Mouse (Mus musculus): Measurements from ENCODE around the gene Rnf26. TPM values are rescaled to one million over a fixed set of nuclear protein-coding genes. Genes with fewer than 3 reads are reported as not detected.

Rnf26 gene
- polyA plus RNA-seq, 1 experiment, result 28.8 TPM

DNA sequence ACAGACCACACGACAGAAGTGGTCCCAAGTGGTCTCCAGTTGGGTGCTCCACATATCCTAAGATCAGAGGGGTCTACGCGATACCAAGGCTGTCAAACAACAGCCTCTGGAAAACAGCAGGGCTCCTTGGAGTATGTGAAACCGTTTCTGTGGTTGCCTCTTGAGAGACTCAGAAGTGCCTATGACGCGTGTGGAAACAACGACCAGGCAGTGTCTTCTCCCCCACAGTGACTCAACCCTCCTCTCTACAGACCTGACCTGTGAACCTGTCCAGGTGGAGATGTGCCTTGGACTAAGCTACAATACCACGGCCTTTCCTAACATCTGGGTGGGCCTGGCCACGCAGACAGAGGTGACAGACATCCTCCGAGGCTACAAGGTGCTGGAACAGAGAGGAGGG, 7.5 kb downstream of the Rnf26 start:
- TF ChIP-seq CTCF (conservative IDR thresholded peaks at IDR 0.05; ENCODE audit: insufficient read depth, insufficient read length, low read depth, low read length) (no peak), POLR2A (IDR thresholded peaks at IDR 0.05; ENCODE audit: low read depth, low read length) (no peak)
- Histone ChIP-seq H3K4me1 (ENCODE audit: control insufficient read depth, insufficient read depth, low read length) (peaks cover 4% of the 10 kb centered on the region; the same call in 1 of the 2 replicates), H3K27me3 (replicated peaks; ENCODE audit: control insufficient read depth, insufficient read depth, low read length) (no peaks in the 10 kb centered on the region)

DNA sequence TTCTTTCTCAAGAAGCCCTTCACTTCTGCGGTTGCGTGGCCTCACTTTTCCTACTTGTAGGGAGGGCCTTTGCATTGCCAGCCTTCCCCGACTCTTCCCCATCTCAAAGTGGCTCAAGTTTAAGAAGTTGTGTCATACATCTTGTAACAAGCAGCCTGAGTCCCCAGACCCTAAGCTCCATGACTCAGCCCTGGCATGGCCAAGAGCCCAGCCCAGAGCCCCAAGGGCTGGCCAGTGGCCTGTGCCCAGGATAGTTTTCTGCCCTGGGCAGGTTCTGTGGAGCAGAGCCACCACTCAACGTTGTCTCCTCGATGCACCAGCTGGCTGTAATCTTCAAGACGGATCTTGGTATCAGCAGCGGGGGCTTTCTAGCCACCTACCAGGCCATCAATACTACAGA, 8.4 kb downstream of the Rnf26 start:
- no peaks in the 10 kb centered on the region for H3K27me3 ChIP-seq (replicated peaks; ENCODE audit: control insufficient read depth, insufficient read depth, low read length)
- no peak for TF ChIP-seq CTCF (conservative IDR thresholded peaks at IDR 0.05; ENCODE audit: insufficient read depth, insufficient read length, low read depth, low read length)
- TF ChIP-seq POLR2A (IDR thresholded peaks at IDR 0.05; ENCODE audit: low read depth, low read length), result no peak
- H3K4me1 ChIP-seq (ENCODE audit: control insufficient read depth, insufficient read depth, low read length), result peaks cover 4% of the 10 kb centered on the region; the same call in 1 of the 2 replicates
- no peaks in the 10 kb centered on the region for H3K36me3 ChIP-seq (ENCODE audit: control insufficient read depth, insufficient read depth, low read length)
- no peak overlapping the region for H3K27ac ChIP-seq (ENCODE audit: insufficient read depth, low read depth, low read length)
- WGBS, result 88% methylated on average over 7 of the region's 7 CpGs
- no peak for DNase-seq
- no peak overlapping the region for H3K4me3 ChIP-seq (ENCODE audit: insufficient read depth, low read depth, low read length)

More for the DNA sequence above, 7.5 kb downstream of the Rnf26 start:
- no peak for DNase-seq
- Histone ChIP-seq H3K36me3 (ENCODE audit: control insufficient read depth, insufficient read depth, low read length) (no peaks in the 10 kb centered on the region), H3K4me3 (ENCODE audit: insufficient read depth, low read depth, low read length) (no peak overlapping the region), H3K27ac (ENCODE audit: insufficient read depth, low read depth, low read length) (no peak overlapping the region)
- 75% methylated on average over 10 of the region's 10 CpGs for WGBS

- Histone ChIP-seq H3K4me1 (ENCODE audit: control insufficient read depth, insufficient read depth, low read length) (no peaks in the 10 kb centered on the region), H3K36me3 (ENCODE audit: control insufficient read depth, insufficient read depth, low read length) (no peaks in the 10 kb centered on the region), H3K27me3 (replicated peaks; ENCODE audit: control insufficient read depth, insufficient read depth, low read length) (no peaks in the 10 kb centered on the region), H3K27ac (ENCODE audit: insufficient read depth, low read depth, low read length) (no peak within 1 kb of the TSS; the same call in 1 of the 2 replicates), H3K4me3 (ENCODE audit: insufficient read depth, low read depth, low read length) (no peak within 1 kb of the TSS)
- WGBS, result 54% methylated on average over 9 of the region's 9 CpGs
- TF ChIP-seq POLR2A (IDR thresholded peaks at IDR 0.05; ENCODE audit: low read depth, low read length), result no peak
- no peak for TF ChIP-seq CTCF (conservative IDR thresholded peaks at IDR 0.05; ENCODE audit: insufficient read depth, insufficient read length, low read depth, low read length)
- no peak for DNase-seq
Measured at GRCm38 (mm10) chr9:44101490-44101889, 11.8 kb downstream of the Rnf26 start, which contains the start of gene Mfrp. Gene Mfrp (plus strand): TSS chr9:44101729.

GRCm38 (mm10) chr9:44096536-44096935, 16.8 kb downstream of the Rnf26 start:
- WGBS, result 39% methylated on average over 9 of the region's 9 CpGs
- DNase-seq, result peak; percentile 62
- Histone ChIP-seq H3K4me3 (ENCODE audit: insufficient read depth, low read depth, low read length) (no peak overlapping the region), H3K36me3 (ENCODE audit: control insufficient read depth, insufficient read depth, low read length) (peaks cover 4% of the 10 kb centered on the region), H3K27me3 (replicated peaks; ENCODE audit: control insufficient read depth, insufficient read depth, low read length) (no peaks in the 10 kb centered on the region), H3K27ac (ENCODE audit: insufficient read depth, low read depth, low read length) (peak overlapping the region; percentile 14), H3K4me1 (ENCODE audit: control insufficient read depth, insufficient read depth, low read length) (no peaks in the 10 kb centered on the region)
- TF ChIP-seq CTCF (conservative IDR thresholded peaks at IDR 0.05; ENCODE audit: insufficient read depth, insufficient read length, low read depth, low read length), result no peak
- TF ChIP-seq POLR2A (IDR thresholded peaks at IDR 0.05; ENCODE audit: low read depth, low read length), result no peak

GRCm38 (mm10) chr9:44095781-44096180, 17.5 kb downstream of the Rnf26 start:
- H3K36me3 ChIP-seq (ENCODE audit: control insufficient read depth, insufficient read depth, low read length), result peaks cover 7% of the 10 kb centered on the region
- 92% methylated on average over 9 of the region's 9 CpGs for WGBS
- no peaks in the 10 kb centered on the region for H3K4me1 ChIP-seq (ENCODE audit: control insufficient read depth, insufficient read depth, low read length)
- no peak for TF ChIP-seq CTCF (conservative IDR thresholded peaks at IDR 0.05; ENCODE audit: insufficient read depth, insufficient read length, low read depth, low read length)
- TF ChIP-seq POLR2A (IDR thresholded peaks at IDR 0.05; ENCODE audit: low read depth, low read length), result no peak
- DNase-seq, result no peak
- no peak overlapping the region for H3K27ac ChIP-seq (ENCODE audit: insufficient read depth, low read depth, low read length)
- no peaks in the 10 kb centered on the region for H3K27me3 ChIP-seq (replicated peaks; ENCODE audit: control insufficient read depth, insufficient read depth, low read length)
- H3K4me3 ChIP-seq (ENCODE audit: insufficient read depth, low read depth, low read length), result no peak overlapping the region

GRCm38 (mm10) chr9:44094737-44095136, 18.6 kb downstream of the Rnf26 start:
- H3K27me3 ChIP-seq (replicated peaks; ENCODE audit: control insufficient read depth, insufficient read depth, low read length), result no peaks in the 10 kb centered on the region
- no peak for DNase-seq

GRCm38 (mm10) chr9:44093612-44094503, 19.5 kb downstream of the Rnf26 start:
- WGBS, result 45% methylated on average over 24 of the region's 24 CpGs
- DNase-seq, result peak; percentile 82
- TF ChIP-seq CTCF (conservative IDR thresholded peaks at IDR 0.05; ENCODE audit: insufficient read depth, insufficient read length, low read depth, low read length) (peak; percentile 85), POLR2A (IDR thresholded peaks at IDR 0.05; ENCODE audit: low read depth, low read length) (no peak)

More at GRCm38 (mm10) chr9:44094737-44095136, 18.6 kb downstream of the Rnf26 start:
- Histone ChIP-seq H3K36me3 (ENCODE audit: control insufficient read depth, insufficient read depth, low read length) (peaks cover 9% of the 10 kb centered on the region), H3K4me3 (ENCODE audit: insufficient read depth, low read depth, low read length) (no peak overlapping the region), H3K4me1 (ENCODE audit: control insufficient read depth, insufficient read depth, low read length) (no peaks in the 10 kb centered on the region), H3K27ac (ENCODE audit: insufficient read depth, low read depth, low read length) (no peak overlapping the region)
- TF ChIP-seq POLR2A (IDR thresholded peaks at IDR 0.05; ENCODE audit: low read depth, low read length), result no peak
- 92% methylated on average over 3 of the region's 3 CpGs for WGBS

More at GRCm38 (mm10) chr9:44093612-44094503, 19.5 kb downstream of the Rnf26 start:
- Histone ChIP-seq H3K4me3 (ENCODE audit: insufficient read depth, low read depth, low read length) (no peak overlapping the region), H3K4me1 (ENCODE audit: control insufficient read depth, insufficient read depth, low read length) (peaks cover 2% of the 10 kb centered on the region), H3K27ac (ENCODE audit: insufficient read depth, low read depth, low read length) (no peak overlapping the region), H3K36me3 (ENCODE audit: control insufficient read depth, insufficient read depth, low read length) (peaks cover 9% of the 10 kb centered on the region), H3K27me3 (replicated peaks; ENCODE audit: control insufficient read depth, insufficient read depth, low read length) (no peaks in the 10 kb centered on the region)

Measured in kidney, adult 2 months (tissue).